Mouse (Mus musculus): ENCODE results near the gene Arhgap45. TPM values are rescaled to one million over a fixed set of nuclear protein-coding genes. Genes with fewer than 3 reads are reported as not detected.

The Arhgap45 gene
- polyA plus RNA-seq, 1 experiment from 2014 or later: 7.7 TPM

- Histone ChIP-seq H3K27me3 (ENCODE audit: control insufficient read depth, insufficient read depth, low read length) (no peaks in the 10 kb centered on the region), H3K27ac (ENCODE audit: low read depth, low read length) (peak overlapping the region; percentile 84; the same call in 1 of the 2 replicates), H3K4me2 (replicated peaks; ENCODE audit: low read depth, low read length) (peak overlapping the region; percentile 59), H3K36me3 (ENCODE audit: control insufficient read depth, insufficient read depth, low read length) (peaks cover 32% of the 10 kb centered on the region), H3K9ac (ENCODE audit: low read depth, low read length) (peak overlapping the region; percentile 64; the same call in 1 of the 2 replicates), H3K9me3 (ENCODE audit: control insufficient read depth, low read length) (peaks cover 9% of the 10 kb centered on the region; the same call in 1 of the 2 replicates), H3K4me1 (ENCODE audit: control insufficient read depth, insufficient read depth, low read length) (peaks cover 25% of the 10 kb centered on the region), H3K4me3 (ENCODE audit: low read length) (peak overlapping the region; percentile 52)
- ATAC-seq (ENCODE audit: low FRiP score, low TSS enrichment): no peak
- whole genome bisulfite sequencing: 36% methylated on average over 8 of the region's 8 CpGs
Measured at GRCm38 (mm10) chr10:79989272-79989786, 27.1 kb upstream of the Arhgap45 start.

DNA sequence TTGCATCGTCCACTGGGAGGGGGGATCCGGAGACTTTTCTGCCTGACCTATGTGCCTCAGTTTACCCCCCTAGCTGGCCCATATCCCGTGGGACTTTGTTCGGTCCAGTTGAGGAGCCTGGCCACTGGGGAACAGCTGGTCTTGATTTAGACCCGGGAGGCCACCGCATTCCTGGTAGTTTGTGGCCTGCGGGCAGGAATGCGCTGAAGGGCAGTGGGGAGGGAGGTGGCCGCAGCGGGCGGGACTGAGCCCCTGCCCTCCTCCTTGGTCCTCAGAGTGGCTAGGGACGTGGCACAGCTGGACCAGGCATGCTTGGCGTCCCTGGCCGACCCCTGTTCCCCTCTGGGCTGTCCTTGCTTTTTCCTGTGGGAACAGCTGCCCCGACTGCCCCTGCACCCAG is 26.6 kb upstream of the Arhgap45 start:
- peaks cover 9% of the 10 kb centered on the region; the same call in 1 of the 2 replicates for H3K9me3 ChIP-seq (ENCODE audit: control insufficient read depth, low read length)
- WGBS: 8% methylated on average over 15 of the region's 15 CpGs
- no peak overlapping the region for H3K27ac ChIP-seq (ENCODE audit: low read depth, low read length)
- H3K4me2 ChIP-seq (replicated peaks; ENCODE audit: low read depth, low read length): peak overlapping the region; percentile 59
- peaks cover 32% of the 10 kb centered on the region for H3K36me3 ChIP-seq (ENCODE audit: control insufficient read depth, insufficient read depth, low read length)
- ATAC-seq (ENCODE audit: low FRiP score, low TSS enrichment): no peak
- no peaks in the 10 kb centered on the region for H3K27me3 ChIP-seq (ENCODE audit: control insufficient read depth, insufficient read depth, low read length)
- peaks cover 25% of the 10 kb centered on the region for H3K4me1 ChIP-seq (ENCODE audit: control insufficient read depth, insufficient read depth, low read length)
- H3K9ac ChIP-seq (ENCODE audit: low read depth, low read length): peak overlapping the region; percentile 64
- H3K4me3 ChIP-seq (ENCODE audit: low read length): peak overlapping the region; percentile 52

DNA sequence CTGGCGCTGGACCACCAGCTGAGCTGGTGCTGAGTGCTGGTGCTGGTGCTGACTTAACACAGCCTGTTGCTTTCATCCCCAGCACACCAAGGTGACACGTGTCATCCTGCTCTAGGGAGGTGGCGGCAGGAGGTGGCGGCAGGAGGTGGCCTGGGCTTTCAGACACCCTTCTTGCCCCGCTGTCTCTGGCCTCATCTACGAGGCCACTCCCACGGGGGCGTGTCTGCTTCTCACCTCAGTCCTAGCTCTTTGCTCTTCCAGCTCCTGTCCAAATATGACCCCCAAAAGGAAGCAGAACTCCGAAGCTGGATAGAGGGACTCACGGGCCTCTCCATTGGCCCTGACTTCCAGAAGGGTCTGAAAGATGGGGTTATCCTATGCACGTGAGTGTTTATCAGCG is 25.4 kb upstream of the Arhgap45 start:
- Histone ChIP-seq H3K27ac (ENCODE audit: low read depth, low read length) (no peak overlapping the region), H3K27me3 (ENCODE audit: control insufficient read depth, insufficient read depth, low read length) (no peaks in the 10 kb centered on the region), H3K9me3 (ENCODE audit: control insufficient read depth, low read length) (peaks cover 9% of the 10 kb centered on the region; the same call in 1 of the 2 replicates), H3K36me3 (ENCODE audit: control insufficient read depth, insufficient read depth, low read length) (peaks cover 32% of the 10 kb centered on the region), H3K4me1 (ENCODE audit: control insufficient read depth, insufficient read depth, low read length) (peaks cover 25% of the 10 kb centered on the region), H3K4me3 (ENCODE audit: low read length) (peak overlapping the region; percentile 14), H3K4me2 (replicated peaks; ENCODE audit: low read depth, low read length) (no peak overlapping the region; the same call in 1 of the 2 replicates), H3K9ac (ENCODE audit: low read depth, low read length) (no peak overlapping the region)
- 58% methylated on average over 12 of the region's 12 CpGs for WGBS
- ATAC-seq (ENCODE audit: low FRiP score, low TSS enrichment): no peak

DNA sequence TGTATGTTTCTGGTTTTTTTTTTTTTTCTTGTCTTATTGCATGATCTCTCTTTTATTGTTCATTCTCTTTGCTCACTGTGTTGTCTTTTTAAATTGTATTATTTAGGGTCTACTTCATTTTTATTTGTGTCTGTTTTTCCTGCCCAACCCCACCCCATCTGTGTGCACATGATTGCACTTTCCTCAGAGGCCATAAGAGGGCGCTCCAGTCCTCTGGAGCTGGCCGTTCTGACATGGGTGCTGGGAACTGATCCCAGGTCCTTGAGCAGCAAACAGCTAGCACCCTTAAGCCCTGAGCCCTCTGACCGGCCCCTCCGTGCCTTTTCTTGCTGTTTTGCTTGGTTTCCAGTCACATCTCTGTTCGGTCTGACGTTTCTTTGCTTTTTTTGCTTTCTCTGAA is 24.9 kb upstream of the Arhgap45 start:
- 82% methylated on average over 6 of the region's 6 CpGs for WGBS
- peak overlapping the region; percentile 14; the same call in 1 of the 2 replicates for H3K4me3 ChIP-seq (ENCODE audit: low read length)
- no peak overlapping the region for H3K9ac ChIP-seq (ENCODE audit: low read depth, low read length)
- ATAC-seq (ENCODE audit: low FRiP score, low TSS enrichment): no peak
- H3K36me3 ChIP-seq (ENCODE audit: control insufficient read depth, insufficient read depth, low read length): peaks cover 32% of the 10 kb centered on the region
- H3K4me1 ChIP-seq (ENCODE audit: control insufficient read depth, insufficient read depth, low read length): peaks cover 25% of the 10 kb centered on the region
- no peak overlapping the region for H3K27ac ChIP-seq (ENCODE audit: low read depth, low read length)
- H3K9me3 ChIP-seq (ENCODE audit: control insufficient read depth, low read length): peaks cover 9% of the 10 kb centered on the region; the same call in 1 of the 2 replicates
- H3K27me3 ChIP-seq (ENCODE audit: control insufficient read depth, insufficient read depth, low read length): no peaks in the 10 kb centered on the region
- no peak overlapping the region for H3K4me2 ChIP-seq (replicated peaks; ENCODE audit: low read depth, low read length)

GRCm38 (mm10) chr10:79994397-79995115 is 21.9 kb upstream of the Arhgap45 start:
- no peak for ATAC-seq (ENCODE audit: low FRiP score, low TSS enrichment)
- H3K9me3 ChIP-seq (ENCODE audit: control insufficient read depth, low read length): peaks cover 9% of the 10 kb centered on the region; the same call in 1 of the 2 replicates
- peaks cover 19% of the 10 kb centered on the region for H3K4me1 ChIP-seq (ENCODE audit: control insufficient read depth, insufficient read depth, low read length)
- H3K27me3 ChIP-seq (ENCODE audit: control insufficient read depth, insufficient read depth, low read length): no peaks in the 10 kb centered on the region
- no peak overlapping the region for H3K4me3 ChIP-seq (ENCODE audit: low read length)
- no peak overlapping the region for H3K9ac ChIP-seq (ENCODE audit: low read depth, low read length)
- H3K4me2 ChIP-seq (replicated peaks; ENCODE audit: low read depth, low read length): no peak overlapping the region
- 88% methylated on average over 16 of the region's 16 CpGs for WGBS
- H3K36me3 ChIP-seq (ENCODE audit: control insufficient read depth, insufficient read depth, low read length): peaks cover 32% of the 10 kb centered on the region
- H3K27ac ChIP-seq (ENCODE audit: low read depth, low read length): no peak overlapping the region

- Histone ChIP-seq H3K4me1 (ENCODE audit: control insufficient read depth, insufficient read depth, low read length) (peaks cover 14% of the 10 kb centered on the region), H3K4me2 (replicated peaks; ENCODE audit: low read depth, low read length) (no peak overlapping the region), H3K27me3 (ENCODE audit: control insufficient read depth, insufficient read depth, low read length) (no peaks in the 10 kb centered on the region), H3K27ac (ENCODE audit: low read depth, low read length) (no peak overlapping the region), H3K36me3 (ENCODE audit: control insufficient read depth, insufficient read depth, low read length) (peaks cover 32% of the 10 kb centered on the region), H3K9ac (ENCODE audit: low read depth, low read length) (no peak overlapping the region), H3K9me3 (ENCODE audit: control insufficient read depth, low read length) (peaks cover 9% of the 10 kb centered on the region; the same call in 1 of the 2 replicates), H3K4me3 (ENCODE audit: low read length) (no peak overlapping the region)
- no peak for ATAC-seq (ENCODE audit: low FRiP score, low TSS enrichment)
- 82% methylated on average over 1 of the region's 1 CpGs for WGBS
Measured at GRCm38 (mm10) chr10:79995636-79996035, 20.8 kb upstream of the Arhgap45 start.

- peak within 1 kb of the TSS; percentile 50 for H3K9ac ChIP-seq (ENCODE audit: low read depth, low read length)
- H3K4me2 ChIP-seq (replicated peaks; ENCODE audit: low read depth, low read length): peak within 1 kb of the TSS; percentile 89
- H3K9me3 ChIP-seq (ENCODE audit: control insufficient read depth, low read length): peaks cover 3% of the 10 kb centered on the region; the same call in 1 of the 2 replicates
- H3K27me3 ChIP-seq (ENCODE audit: control insufficient read depth, insufficient read depth, low read length): no peaks in the 10 kb centered on the region; the same call in 1 of the 2 replicates
- peak within 1 kb of the TSS; percentile 54 for H3K4me3 ChIP-seq (ENCODE audit: low read length)
- peaks cover 24% of the 10 kb centered on the region for H3K36me3 ChIP-seq (ENCODE audit: control insufficient read depth, insufficient read depth, low read length)
- WGBS: under 1% methylated on average over 34 of the region's 34 CpGs
- H3K4me1 ChIP-seq (ENCODE audit: control insufficient read depth, insufficient read depth, low read length): peaks cover 14% of the 10 kb centered on the region
- peak; percentile 81 for ATAC-seq (ENCODE audit: low FRiP score, low TSS enrichment)
- H3K27ac ChIP-seq (ENCODE audit: low read depth, low read length): peak within 1 kb of the TSS; percentile 24; the same call in 1 of the 2 replicates
Measured at GRCm38 (mm10) chr10:79996272-79997033, 20.0 kb upstream of the Arhgap45 start, which contains the start of gene Abca7. TSS of gene Abca7 (plus strand) at chr10:79996494.

- Histone ChIP-seq H3K9me3 (ENCODE audit: control insufficient read depth, low read length) (no peaks in the 10 kb centered on the region), H3K4me1 (ENCODE audit: control insufficient read depth, insufficient read depth, low read length) (peaks cover 14% of the 10 kb centered on the region), H3K4me2 (replicated peaks; ENCODE audit: low read depth, low read length) (peak overlapping the region; percentile 89), H3K27me3 (ENCODE audit: control insufficient read depth, insufficient read depth, low read length) (no peaks in the 10 kb centered on the region; the same call in 1 of the 2 replicates), H3K4me3 (ENCODE audit: low read length) (peak overlapping the region; percentile 54), H3K27ac (ENCODE audit: low read depth, low read length) (peak overlapping the region; percentile 24; the same call in 1 of the 2 replicates), H3K9ac (ENCODE audit: low read depth, low read length) (peak overlapping the region; percentile 50; the same call in 1 of the 2 replicates), H3K36me3 (ENCODE audit: control insufficient read depth, insufficient read depth, low read length) (peaks cover 17% of the 10 kb centered on the region)
- ATAC-seq (ENCODE audit: low FRiP score, low TSS enrichment): peak; percentile 71
- under 1% methylated on average over 35 of the region's 35 CpGs for WGBS
Measured at GRCm38 (mm10) chr10:79997034-79997760, 19.3 kb upstream of the Arhgap45 start.

All from kidney, embryonic 14.5 days (tissue).